Mouse (Mus musculus) intestine, embryonic 15.5 days (tissue): ENCODE data around the gene Gm7697. TPM values are rescaled to one million over a fixed set of nuclear protein-coding genes. Genes with fewer than 3 reads are reported as not detected.
"Not testable (repeated sequence)": the region's sequence is repeated elsewhere in the genome, so short reads cannot be mapped to it uniquely, and the experiment has no call there.

Experiments
- ATAC-seq: fragments of 200-750 bp; cut with Nextera tagmentation; 2 replicates; pipeline ENCODE4 v1.8.0; 2017; ENCODE audit warnings: moderate TSS enrichment, moderate library complexity
- H3K27ac ChIP-seq: fragments of 300-500 bp; sonication (generic); 2 replicates; pipeline ENCODE4 v1.5.1; 2015; ENCODE audit warnings: mild to moderate bottlenecking, inconsistent platforms
- H3K27me3 ChIP-seq: fragments of 300-500 bp; sonication (generic); replicated peaks from 2 replicates; pipeline ENCODE4 v1.6.1; 2015; ENCODE audit warnings: inconsistent platforms
- H3K36me3 ChIP-seq: fragments of 300-500 bp; sonication (generic); 2 replicates; pipeline ENCODE4 v1.6.1; 2015; ENCODE audit warnings: inconsistent platforms
- H3K4me1 ChIP-seq: fragments of 300-500 bp; sonication (generic); replicated peaks from 2 replicates; pipeline ENCODE4 v1.6.1; 2015; ENCODE audit warnings: inconsistent platforms
- H3K4me2 ChIP-seq: fragments of 300-500 bp; sonication (generic); replicated peaks from 2 replicates; pipeline ENCODE4 v1.6.1; 2015; ENCODE audit warnings: mild to moderate bottlenecking, inconsistent platforms
- H3K4me3 ChIP-seq: fragments of 300-500 bp; sonication (generic); replicated peaks from 2 replicates; pipeline ENCODE4 v1.5.1; 2015; ENCODE audit warnings: inconsistent platforms
- H3K9ac ChIP-seq: fragments of 300-500 bp; sonication (generic); 2 replicates; pipeline ENCODE4 v1.6.1; 2015; ENCODE audit warnings: inconsistent platforms
- H3K9me3 ChIP-seq: fragments of 300-500 bp; sonication (generic); 2 replicates; pipeline ENCODE4 v1.6.1; 2016; ENCODE audit warnings: inconsistent platforms
- WGBS: fragments of 180-500 bp; shearing (Covaris S2); methylation state at CpG from one replicate; pipeline ENCODE4 v1.1.7; 2015; 5-methylcytosine and 5-hydroxymethylcytosine counted together
- polyA plus RNA-seq: library from polyadenylated mRNA; unstranded; fragments of >200 nt; fragmentation: Nextera tagmentation; extraction: Ambion mirVana; gene quantifications from 2 replicates; pipeline ENCODE4 v1.2.1, GENCODE M21; 2015

The Gm7697 gene
- not detected in 2 replicates for polyA plus RNA-seq

- H3K9me3 ChIP-seq, H3K4me1 ChIP-seq, ATAC-seq, H3K27ac ChIP-seq, H3K4me3 ChIP-seq, H3K9ac ChIP-seq, H3K36me3 ChIP-seq, H3K4me2 ChIP-seq, H3K27me3 ChIP-seq: not testable (repeated sequence)
- 85% methylated on average over 2 of the region's 3 CpGs for WGBS
Observed at GRCm38 (mm10) chr8:69522876-69523275, at the start of gene Gm7697. Gene Gm7697, minus strand, starts transcription at chr8:69522976.

- WGBS, result 41% methylated on average over 2 of the region's 2 CpGs
- not testable (repeated sequence) for H3K27ac ChIP-seq, H3K9ac ChIP-seq, H3K4me3 ChIP-seq, H3K27me3 ChIP-seq, ATAC-seq, H3K4me2 ChIP-seq, H3K36me3 ChIP-seq, H3K4me1 ChIP-seq, H3K9me3 ChIP-seq
Observed at GRCm38 (mm10) chr8:69551249-69551648, 28.5 kb upstream of the Gm7697 start.

GRCm38 (mm10) chr8:69549556-69549955 lies 26.8 kb upstream of the Gm7697 start:
- 10% methylated on average over 8 of the region's 8 CpGs for WGBS
- H3K9me3 ChIP-seq, H3K4me1 ChIP-seq, H3K27me3 ChIP-seq, H3K9ac ChIP-seq, H3K4me2 ChIP-seq, H3K36me3 ChIP-seq, H3K27ac ChIP-seq, H3K4me3 ChIP-seq, ATAC-seq: not testable (repeated sequence)

- not testable (repeated sequence) for H3K4me2 ChIP-seq, ATAC-seq, H3K27ac ChIP-seq, H3K36me3 ChIP-seq, H3K4me1 ChIP-seq, H3K27me3 ChIP-seq, H3K4me3 ChIP-seq, H3K9ac ChIP-seq, H3K9me3 ChIP-seq
- 99% methylated on average over 3 of the region's 3 CpGs for WGBS
Observed at GRCm38 (mm10) chr8:69548114-69548513, 25.3 kb upstream of the Gm7697 start.

- H3K4me3 ChIP-seq, H3K36me3 ChIP-seq, H3K9ac ChIP-seq, H3K27me3 ChIP-seq, H3K27ac ChIP-seq, H3K4me1 ChIP-seq, H3K4me2 ChIP-seq, ATAC-seq, H3K9me3 ChIP-seq: not testable (repeated sequence)
- 70% methylated on average over 7 of the region's 7 CpGs for WGBS
Observed at GRCm38 (mm10) chr8:69547208-69547607, 24.4 kb upstream of the Gm7697 start.

- 29% methylated on average over 1 of the region's 1 CpGs for WGBS
- H3K36me3 ChIP-seq, H3K27me3 ChIP-seq, H3K4me1 ChIP-seq, H3K4me3 ChIP-seq, H3K9ac ChIP-seq, ATAC-seq, H3K27ac ChIP-seq, H3K4me2 ChIP-seq, H3K9me3 ChIP-seq: not testable (repeated sequence)
Observed at GRCm38 (mm10) chr8:69545020-69545419, 22.2 kb upstream of the Gm7697 start.

GRCm38 (mm10) chr8:69544511-69544910 lies 21.7 kb upstream of the Gm7697 start:
- not testable (repeated sequence) for H3K27me3 ChIP-seq, H3K27ac ChIP-seq, H3K36me3 ChIP-seq, H3K4me3 ChIP-seq, H3K9me3 ChIP-seq, H3K9ac ChIP-seq, H3K4me1 ChIP-seq, H3K4me2 ChIP-seq, ATAC-seq
- WGBS, result 83% methylated on average over 13 of the region's 13 CpGs

GRCm38 (mm10) chr8:69543984-69544383 lies 21.2 kb upstream of the Gm7697 start:
- not testable (repeated sequence) for H3K4me1 ChIP-seq, H3K4me2 ChIP-seq, H3K9me3 ChIP-seq, H3K36me3 ChIP-seq, H3K27ac ChIP-seq, H3K4me3 ChIP-seq, H3K9ac ChIP-seq, H3K27me3 ChIP-seq, ATAC-seq
- 90% methylated on average over 6 of the region's 6 CpGs for WGBS

GRCm38 (mm10) chr8:69540764-69541163 lies 18.0 kb upstream of the Gm7697 start:
- not testable (repeated sequence) for ATAC-seq, H3K4me2 ChIP-seq
- 79% methylated on average over 7 of the region's 7 CpGs for WGBS

GRCm38 (mm10) chr8:69540331-69540730 lies 17.6 kb upstream of the Gm7697 start:
- H3K27me3 ChIP-seq, H3K4me1 ChIP-seq, H3K9ac ChIP-seq, H3K4me2 ChIP-seq, H3K27ac ChIP-seq, ATAC-seq, H3K36me3 ChIP-seq, H3K9me3 ChIP-seq, H3K4me3 ChIP-seq: not testable (repeated sequence)
- WGBS, result 56% methylated on average over 1 of the region's 1 CpGs

More at GRCm38 (mm10) chr8:69540764-69541163, 18.0 kb upstream of the Gm7697 start:
- H3K36me3 ChIP-seq, H3K27me3 ChIP-seq, H3K27ac ChIP-seq, H3K9ac ChIP-seq, H3K4me3 ChIP-seq, H3K9me3 ChIP-seq, H3K4me1 ChIP-seq: not testable (repeated sequence)

- not testable (repeated sequence) for H3K36me3 ChIP-seq, H3K27me3 ChIP-seq, H3K4me3 ChIP-seq, H3K4me1 ChIP-seq, H3K9ac ChIP-seq, H3K27ac ChIP-seq, H3K4me2 ChIP-seq, ATAC-seq, H3K9me3 ChIP-seq
- WGBS, result 84% methylated on average over 3 of the region's 3 CpGs
Observed at GRCm38 (mm10) chr8:69474946-69475345, 47.8 kb downstream of the Gm7697 start.

- H3K4me1 ChIP-seq, H3K4me2 ChIP-seq, H3K9me3 ChIP-seq, H3K36me3 ChIP-seq, H3K27me3 ChIP-seq, H3K27ac ChIP-seq, ATAC-seq, H3K9ac ChIP-seq, H3K4me3 ChIP-seq: not testable (repeated sequence)
- 94% methylated on average over 3 of the region's 3 CpGs for whole genome bisulfite sequencing
Observed at GRCm38 (mm10) chr8:69453465-69453864, 69.3 kb downstream of the Gm7697 start, which contains the start of gene Gm9495. Gene Gm9495, minus strand, starts transcription at chr8:69453565.
